Mouse (Mus musculus): ENCODE data around the gene Dcaf5. TPM values are rescaled to one million over a fixed set of nuclear protein-coding genes. Genes with fewer than 3 reads are reported as not detected.
A peak's percentile ranks its signal among the peaks of the same experiment; 100 is the strongest.
"Not testable (repeated sequence)": the region's sequence is repeated elsewhere in the genome, so short reads cannot be mapped to it uniquely, and the experiment has no call there.

Dcaf5 gene
- total RNA-seq (2021), result 10 to 100 TPM; 75.9 to 80.7 TPM
- long read RNA-seq, experiment 1, full-length matches to known transcripts, result 26 of 67 reads
- long read RNA-seq, experiment 1, partial matches to known transcripts, result 5 of 67 reads
- long read RNA-seq, experiment 1, other reads (novel, unspliced or antisense), result 36 of 67 reads
- long read RNA-seq, experiment 2, full-length matches to known transcripts, result 22 of 44 reads
- long read RNA-seq, experiment 2, partial matches to known transcripts, result 3 of 44 reads
- long read RNA-seq, experiment 2, other reads (novel, unspliced or antisense), result 19 of 44 reads

- TF ChIP-seq CTCF (IDR thresholded peaks at IDR 0.05), result no peak
- peak; percentile 75 to 79 for DNase-seq (ENCODE audit: extremely low spot score in 1 of 2, low spot score in 2 of 2)
- H3K27ac ChIP-seq, result peak within 1 kb of the TSS; percentile 96
- intact Hi-C loops (cut with DNase I), result loop anchor here (1.0 kb wide), 1 partner anchor 27 kb away; the partner anchor contains the start of gene Exd2
- H3K4me3 ChIP-seq, result peak within 1 kb of the TSS; percentile 96
Observed at GRCm38 (mm10) chr12:80436336-80436976, at the start of gene Dcaf5. Dcaf5 (minus strand) TSS chr12:80436601.

DNA sequence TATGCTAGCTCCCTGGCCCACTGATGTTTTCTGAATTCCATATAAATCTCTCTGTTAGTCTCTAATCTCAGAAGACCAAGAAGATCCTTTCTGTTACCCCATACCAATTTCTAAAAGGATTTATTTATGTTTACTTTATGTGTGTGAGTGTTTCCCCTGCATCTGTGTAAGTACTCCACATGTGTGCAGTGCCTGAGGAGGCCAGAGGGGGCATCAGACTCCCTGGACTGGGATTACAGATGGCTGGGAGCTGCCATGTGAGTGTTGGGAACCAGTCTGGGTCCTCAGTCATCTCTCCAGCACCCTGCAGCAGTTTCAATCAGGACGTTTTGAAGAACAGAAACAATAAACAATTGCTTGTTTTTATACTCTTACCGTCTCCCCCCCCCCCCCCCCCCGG, 47.0 kb upstream of the Dcaf5 start:
- no peak for DNase-seq (ENCODE audit: extremely low spot score in 1 of 2, low spot score in 2 of 2)
- no peak; the same call in 1 of the 2 replicates for TF ChIP-seq CTCF (IDR thresholded peaks at IDR 0.05)
- Histone ChIP-seq H3K4me3 (no peak overlapping the region), H3K27ac (no peak overlapping the region)
- intact Hi-C loops (cut with DNase I), result no loop called here

DNA sequence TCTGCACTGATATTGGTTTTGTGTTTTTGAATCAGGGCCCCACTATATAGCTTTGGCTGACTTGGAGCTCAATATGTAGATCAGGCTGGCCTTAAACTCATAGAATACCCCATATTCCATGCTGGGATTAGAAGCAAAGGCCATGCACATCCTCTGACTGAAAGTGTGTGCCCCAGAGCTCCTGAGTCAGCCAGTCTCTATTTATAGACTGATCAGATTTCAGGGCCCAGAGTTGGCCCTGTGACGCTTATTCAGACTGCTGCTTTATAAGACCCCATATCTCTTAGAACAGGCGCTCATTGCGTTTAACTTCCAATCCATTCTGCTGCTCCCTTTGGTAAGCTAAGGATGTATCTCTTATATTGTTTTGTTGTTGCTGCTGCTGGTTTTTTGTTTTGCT, 43.6 kb upstream of the Dcaf5 start:
- no peak overlapping the region for H3K4me3 ChIP-seq
- DNase-seq (ENCODE audit: extremely low spot score in 1 of 2, low spot score in 2 of 2), result no peak
- intact Hi-C loops (cut with DNase I), result no loop called here
- no peak for TF ChIP-seq CTCF (IDR thresholded peaks at IDR 0.05)
- no peak overlapping the region for H3K27ac ChIP-seq

DNA sequence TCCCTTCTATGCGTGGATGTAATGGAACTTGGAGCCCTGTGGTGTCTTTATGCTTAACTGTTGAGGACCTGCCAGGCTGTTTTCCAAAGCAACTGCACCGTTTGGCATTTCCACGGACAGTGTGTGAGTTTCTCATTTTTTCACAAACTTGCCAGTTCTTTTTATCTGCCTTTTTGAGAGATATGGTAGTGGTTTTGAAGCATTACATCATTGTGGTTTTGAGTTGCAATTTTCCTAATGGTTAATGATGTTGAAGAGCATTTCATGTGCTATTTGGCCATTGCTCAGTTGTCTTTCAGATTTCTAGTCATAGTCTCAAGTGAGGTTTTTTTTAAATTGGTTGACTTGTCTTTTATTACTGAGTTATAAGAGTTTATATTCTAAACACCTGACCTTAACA, 37.3 kb upstream of the Dcaf5 start:
- DNase-seq (ENCODE audit: extremely low spot score in 1 of 2, low spot score in 2 of 2), result no peak
- TF ChIP-seq CTCF (IDR thresholded peaks at IDR 0.05), result no peak
- Histone ChIP-seq H3K27ac (no peak overlapping the region), H3K4me3 (no peak overlapping the region)
- intact Hi-C loops (cut with DNase I), result no loop called here

GRCm38 (mm10) chr12:80471926-80472325, 35.5 kb upstream of the Dcaf5 start:
- Histone ChIP-seq H3K4me3 (no peak overlapping the region), H3K27ac (no peak overlapping the region)
- intact Hi-C loops (cut with DNase I), result no loop called here
- DNase-seq (ENCODE audit: extremely low spot score in 1 of 2, low spot score in 2 of 2), result no peak
- TF ChIP-seq CTCF (IDR thresholded peaks at IDR 0.05), result no peak

- H3K27ac ChIP-seq, result no peak overlapping the region
- no peak for DNase-seq (ENCODE audit: extremely low spot score in 1 of 2, low spot score in 2 of 2)
- intact Hi-C loops (cut with DNase I), result no loop called here
- no peak overlapping the region for H3K4me3 ChIP-seq
- TF ChIP-seq CTCF (IDR thresholded peaks at IDR 0.05), result no peak
Observed at GRCm38 (mm10) chr12:80470206-80470605, 33.8 kb upstream of the Dcaf5 start.

GRCm38 (mm10) chr12:80463666-80464269, 27.4 kb upstream of the Dcaf5 start:
- peak overlapping the region; percentile 80 for H3K4me3 ChIP-seq
- intact Hi-C loops (cut with DNase I), result loop anchor here (1.0 to 10.0 kb wide), 2 partner anchors 27 to 309 kb away; partner anchors contain the start of gene Dcaf5
- no peak for TF ChIP-seq CTCF (IDR thresholded peaks at IDR 0.05)
- H3K27ac ChIP-seq, result peak overlapping the region; percentile 95
- no peak for DNase-seq (ENCODE audit: extremely low spot score in 1 of 2, low spot score in 2 of 2)

DNA sequence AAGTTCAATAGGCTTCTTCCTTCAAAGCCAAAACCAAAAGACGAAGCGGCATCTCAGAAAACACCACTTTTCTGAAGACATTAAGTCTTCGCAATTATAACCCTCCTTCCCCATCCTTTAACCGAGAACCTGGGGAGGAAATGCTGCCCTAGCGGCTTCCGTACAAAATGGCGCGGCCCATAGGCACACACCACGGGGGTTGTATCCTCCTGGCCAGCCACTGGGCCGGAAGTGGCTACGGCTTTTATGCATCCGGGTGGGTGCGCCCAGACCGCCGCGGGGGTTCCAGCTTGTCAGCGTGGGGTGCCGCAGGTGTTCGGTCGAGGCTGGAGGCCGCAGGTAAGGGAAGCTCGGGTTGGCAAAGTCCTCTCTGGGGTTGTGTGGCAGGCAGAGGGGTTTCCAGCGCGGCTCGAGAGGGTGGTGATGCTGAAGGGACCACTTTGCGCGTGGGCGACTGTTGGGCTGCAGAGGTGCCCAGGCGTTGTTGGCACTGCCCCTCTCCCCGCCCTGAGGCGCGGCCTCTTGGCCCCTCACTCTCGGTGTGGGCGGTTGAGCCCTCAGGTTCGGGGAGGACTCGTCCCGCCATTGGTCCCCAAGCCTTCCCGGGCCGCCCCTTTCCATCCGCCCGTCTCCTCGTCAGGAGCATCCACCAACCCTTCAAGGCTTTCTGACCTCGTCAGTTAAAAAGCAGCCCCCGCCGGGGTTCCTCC, 26.7 kb upstream of the Dcaf5 start, which contains the start of gene Exd2:
TSS of gene Exd2 (plus strand) at position 154 of the 710 bp plus-strand sequence.
- Histone ChIP-seq H3K27ac (peak within 1 kb of the TSS; percentile 95), H3K4me3 (peak within 1 kb of the TSS; percentile 80)
- DNase-seq (ENCODE audit: extremely low spot score in 1 of 2, low spot score in 2 of 2), result peak; percentile 90 to 93
- intact Hi-C loops (cut with DNase I), result loop anchor here (1.0 to 10.0 kb wide), 2 partner anchors 27 to 308 kb away; partner anchors contain the start of gene Dcaf5
- TF ChIP-seq CTCF (IDR thresholded peaks at IDR 0.05), result peak; percentile 34

DNA sequence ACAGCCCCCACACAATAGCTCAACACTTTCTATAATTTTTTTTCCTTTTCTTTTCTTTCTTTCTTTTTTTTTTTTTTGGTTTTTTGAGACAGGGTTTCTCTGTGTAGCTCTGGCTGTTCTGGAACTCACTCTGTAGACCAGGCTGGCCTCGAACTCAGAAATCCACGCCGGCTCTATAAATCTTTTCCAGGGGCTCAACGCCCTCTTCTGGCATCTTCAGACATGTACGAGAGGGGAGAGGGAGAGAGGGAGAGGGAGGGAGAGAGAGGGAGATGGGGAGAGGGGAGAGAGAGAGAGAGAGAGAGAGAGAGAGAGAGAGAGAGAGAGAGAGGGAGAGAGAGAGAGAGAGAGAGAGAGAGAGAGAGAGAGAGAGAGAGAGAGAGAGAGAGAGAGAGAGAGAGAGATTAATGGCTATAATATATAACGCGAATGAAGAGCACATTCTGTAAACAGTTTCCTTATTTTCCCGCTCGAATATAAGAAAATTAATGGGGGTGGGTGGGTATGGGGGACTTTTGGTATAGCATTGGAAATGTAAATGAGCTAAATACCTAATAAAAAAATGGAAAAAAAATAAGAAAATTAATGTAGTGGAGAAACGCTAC, 26.0 kb upstream of the Dcaf5 start:
- Histone ChIP-seq H3K4me3 (peak overlapping the region; percentile 80), H3K27ac (peak overlapping the region; percentile 95)
- intact Hi-C loops (cut with DNase I), result loop anchor here (10.0 kb wide), 1 partner anchor 308 kb away; no protein-coding TSS in a partner anchor
- not testable (repeated sequence) for DNase-seq (ENCODE audit: extremely low spot score in 1 of 2, low spot score in 2 of 2)

- H3K27ac ChIP-seq, result no peak overlapping the region
- TF ChIP-seq CTCF (IDR thresholded peaks at IDR 0.05), result no peak
- no peak overlapping the region for H3K4me3 ChIP-seq
- intact Hi-C loops (cut with DNase I), result no loop called here
- no peak for DNase-seq (ENCODE audit: extremely low spot score in 1 of 2, low spot score in 2 of 2)
Observed at GRCm38 (mm10) chr12:80458033-80458432, 21.6 kb upstream of the Dcaf5 start.

- no peak for TF ChIP-seq CTCF (IDR thresholded peaks at IDR 0.05)
- intact Hi-C loops (cut with DNase I), result no loop called here
- no peak for DNase-seq (ENCODE audit: extremely low spot score in 1 of 2, low spot score in 2 of 2)
- Histone ChIP-seq H3K4me3 (no peak overlapping the region), H3K27ac (no peak overlapping the region)
Observed at GRCm38 (mm10) chr12:80453506-80453905, 17.1 kb upstream of the Dcaf5 start.

Measured in left cerebral cortex, adult 2 months (tissue).